Mouse (Mus musculus) gonadal fat pad, adult 2 months (tissue): ENCODE results near the gene Olfr1093. TPM values are rescaled to one million over a fixed set of nuclear protein-coding genes. Genes with fewer than 3 reads are reported as not detected.

Experiments used
- DNase-seq: peaks from one replicate; pipeline ENCODE4 v3.0.0-alpha.2; 2012; ENCODE audit warnings: low read depth
- polyA plus RNA-seq: library from polyadenylated mRNA; depleted of rRNA; stranded (reverse); fragments of >200 nt; gene quantifications from 2 replicates; pipeline ENCODE4 v1.2.3, GENCODE M21; 2012; rRNA removed

Olfr1093 gene
- not detected in 2 replicates for polyA plus RNA-seq

DNA sequence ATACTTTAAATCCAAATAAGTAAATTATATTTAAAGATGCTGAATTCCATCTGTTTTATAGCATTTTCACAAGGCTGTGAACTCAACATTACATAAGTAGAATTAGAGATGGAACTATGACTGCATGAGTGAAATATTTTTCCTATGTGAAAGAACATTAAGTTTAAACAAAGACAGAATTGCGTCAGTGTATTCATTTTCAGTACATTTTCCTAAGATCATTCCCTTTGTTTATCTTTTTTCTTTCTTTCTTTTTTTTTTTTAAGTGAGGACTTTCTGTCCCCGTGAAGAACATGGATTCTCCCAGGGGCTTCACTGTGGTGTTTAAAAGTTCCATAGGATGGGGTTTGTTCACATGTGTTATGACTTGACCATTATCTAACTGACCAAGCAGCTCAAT, at the start of gene Olfr1093:
Olfr1093 (plus strand) TSS at position 301 of the 400 bp plus-strand sequence.
- no peak for DNase-seq

DNA sequence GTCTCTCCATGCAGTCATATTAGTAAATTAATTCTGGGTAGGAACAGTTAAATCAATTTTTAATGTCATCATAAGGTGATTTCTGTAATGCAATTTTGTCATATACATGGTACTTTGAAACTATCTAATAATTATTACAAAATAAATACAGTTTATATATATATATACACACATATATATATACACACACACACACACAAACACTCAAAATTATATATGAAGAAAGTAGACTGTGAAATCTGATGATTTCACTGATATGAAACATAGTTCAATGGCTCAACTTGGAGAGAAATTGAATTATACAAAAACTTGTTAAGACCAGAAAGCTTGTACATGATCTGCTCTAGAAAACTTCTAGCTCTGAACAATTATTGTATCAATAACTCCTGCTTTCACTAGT, 48.7 kb upstream of the Olfr1093 start, which contains the start of gene Olfr1089:
Olfr1089 (minus strand) TSS at position 101 of the 400 bp plus-strand sequence.
- no peak for DNase-seq

DNA sequence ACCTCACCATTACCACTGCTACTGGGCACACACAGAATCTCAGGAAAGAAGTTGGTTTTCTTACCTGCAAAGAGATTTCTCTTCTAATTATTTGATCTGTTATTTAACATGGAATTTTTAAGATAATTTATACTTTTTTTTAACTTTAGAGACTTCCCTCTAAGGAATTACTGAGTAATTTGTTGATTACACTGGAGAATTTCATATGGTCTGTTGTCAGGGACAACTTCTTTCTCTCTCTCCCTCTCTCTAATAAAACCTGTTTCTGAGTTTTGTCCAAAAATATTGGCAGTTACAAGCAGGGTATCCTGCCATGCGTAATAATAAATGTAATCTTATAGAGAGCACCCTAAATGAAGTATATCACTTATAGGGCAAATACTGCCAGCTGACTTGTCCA, 23.4 kb upstream of the Olfr1093 start, which contains the start of gene Olfr1090:
Olfr1090 (minus strand) TSS at position 101 of the 400 bp plus-strand sequence.
- no peak for DNase-seq

DNA sequence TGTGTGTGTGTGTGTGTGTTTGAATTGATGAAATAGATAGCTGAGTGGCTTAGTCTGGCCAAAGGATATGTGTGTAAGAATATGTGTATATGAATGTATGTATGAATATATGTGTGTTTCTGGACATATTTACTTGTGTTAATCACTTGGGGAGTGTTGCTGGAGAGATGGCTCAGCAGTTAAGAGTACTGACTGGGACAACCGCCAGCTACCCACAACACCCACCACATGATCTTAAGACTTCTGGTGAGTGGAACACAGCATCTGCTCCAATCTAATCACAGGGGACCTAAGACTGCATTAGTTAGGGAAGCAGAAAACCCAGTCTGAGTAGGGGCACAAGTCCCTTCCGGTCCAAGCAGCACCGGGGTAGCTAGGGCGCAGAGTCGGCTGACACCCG, 21.2 kb upstream of the Olfr1093 start:
- DNase-seq: no peak

DNA sequence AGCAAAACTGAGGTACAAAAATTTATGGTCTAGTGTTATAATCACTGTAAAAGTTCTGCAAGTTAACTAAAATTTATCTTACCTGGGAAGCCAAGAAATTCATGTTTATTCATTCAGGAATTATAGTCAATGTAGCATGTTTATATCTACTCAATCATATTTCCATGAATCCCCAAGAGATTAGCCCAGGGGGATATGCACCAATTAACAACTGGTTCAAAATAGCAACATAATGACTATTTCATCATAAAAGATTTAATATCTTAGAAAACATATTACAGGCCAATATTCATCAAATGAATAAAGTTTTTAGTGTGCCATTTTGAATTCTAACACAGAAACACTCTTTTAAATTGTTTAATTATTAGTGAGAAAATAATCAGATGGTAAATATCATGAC, 27.6 kb downstream of the Olfr1093 start, which contains the start of gene Olfr141:
Olfr141 (minus strand) TSS at position 101 of the 400 bp plus-strand sequence.
- DNase-seq: no peak

DNA sequence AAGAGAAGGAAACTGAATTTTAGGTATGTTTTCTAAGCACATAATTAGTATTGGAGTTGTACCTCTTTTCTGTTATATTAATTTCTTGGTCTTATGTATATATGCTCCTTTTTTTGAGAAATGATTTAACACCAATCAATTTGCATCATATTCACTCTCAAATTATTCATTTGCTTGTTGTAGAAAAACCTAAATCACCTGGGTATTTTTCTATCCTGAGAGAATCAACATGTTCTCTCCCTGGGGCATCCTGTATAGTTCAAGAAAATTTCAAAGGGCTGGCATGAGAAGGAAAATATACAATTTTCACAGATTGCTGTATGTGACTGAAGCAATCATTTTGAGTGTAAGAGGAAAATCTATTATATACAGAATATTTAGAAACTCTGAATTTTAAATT, 42.1 kb downstream of the Olfr1093 start, which contains the start of gene Olfr1094:
Olfr1094 (plus strand) TSS at position 301 of the 400 bp plus-strand sequence.
- DNase-seq: no peak

Other genes with a start within 250 kb of the Olfr1093 start
- gene Olfr1079, start 240.0 kb upstream of the Olfr1093 start, polyA plus RNA-seq: not detected in 2 replicates
- gene Olfr1080, start 224.2 kb upstream of the Olfr1093 start, polyA plus RNA-seq: not detected in 2 replicates
- gene Olfr1082, start 183.5 kb upstream of the Olfr1093 start, polyA plus RNA-seq: not detected in 2 replicates
- gene Olfr1084, start 142.8 kb upstream of the Olfr1093 start, polyA plus RNA-seq: not detected in 2 replicates
- not detected in 2 replicates for gene Olfr1085, start 120.5 kb upstream of the Olfr1093 start, polyA plus RNA-seq
- not detected in 2 replicates for gene Olfr1086, start 102.4 kb upstream of the Olfr1093 start, polyA plus RNA-seq
- not detected in 2 replicates for gene Olfr1087, start 84.1 kb upstream of the Olfr1093 start, polyA plus RNA-seq
- gene Olfr1089, start 48.8 kb upstream of the Olfr1093 start, polyA plus RNA-seq: not detected in 2 replicates
- gene Olfr1090, start 23.5 kb upstream of the Olfr1093 start, polyA plus RNA-seq: not detected in 2 replicates
- not detected in 2 replicates for gene Olfr141, start 27.5 kb downstream of the Olfr1093 start, polyA plus RNA-seq
- not detected in 2 replicates for gene Olfr1094, start 42.2 kb downstream of the Olfr1093 start, polyA plus RNA-seq
- gene Olfr1095, start 69.2 kb downstream of the Olfr1093 start, polyA plus RNA-seq: not detected in 2 replicates
- not detected in 2 replicates for gene Gm13723, start 92.3 kb downstream of the Olfr1093 start, polyA plus RNA-seq
- not detected in 2 replicates for gene Olfr1097, start 109.7 kb downstream of the Olfr1093 start, polyA plus RNA-seq
- gene Olfr1098, start 142.1 kb downstream of the Olfr1093 start, polyA plus RNA-seq: not detected in 2 replicates
- gene Olfr1099, start 178.2 kb downstream of the Olfr1093 start, polyA plus RNA-seq: not detected in 2 replicates
- gene Olfr1100, start 197.5 kb downstream of the Olfr1093 start, polyA plus RNA-seq: not detected in 2 replicates
- gene Olfr1101, start 208.7 kb downstream of the Olfr1093 start, polyA plus RNA-seq: not detected in 2 replicates
- not detected in 2 replicates for gene Olfr1102, start 215.9 kb downstream of the Olfr1093 start, polyA plus RNA-seq
- gene Olfr1104, start 244.6 kb downstream of the Olfr1093 start, polyA plus RNA-seq: not detected in 2 replicates